Mouse (Mus musculus): ENCODE measurements around the gene Snrpb2.

Snrpb2 gene

DNA sequence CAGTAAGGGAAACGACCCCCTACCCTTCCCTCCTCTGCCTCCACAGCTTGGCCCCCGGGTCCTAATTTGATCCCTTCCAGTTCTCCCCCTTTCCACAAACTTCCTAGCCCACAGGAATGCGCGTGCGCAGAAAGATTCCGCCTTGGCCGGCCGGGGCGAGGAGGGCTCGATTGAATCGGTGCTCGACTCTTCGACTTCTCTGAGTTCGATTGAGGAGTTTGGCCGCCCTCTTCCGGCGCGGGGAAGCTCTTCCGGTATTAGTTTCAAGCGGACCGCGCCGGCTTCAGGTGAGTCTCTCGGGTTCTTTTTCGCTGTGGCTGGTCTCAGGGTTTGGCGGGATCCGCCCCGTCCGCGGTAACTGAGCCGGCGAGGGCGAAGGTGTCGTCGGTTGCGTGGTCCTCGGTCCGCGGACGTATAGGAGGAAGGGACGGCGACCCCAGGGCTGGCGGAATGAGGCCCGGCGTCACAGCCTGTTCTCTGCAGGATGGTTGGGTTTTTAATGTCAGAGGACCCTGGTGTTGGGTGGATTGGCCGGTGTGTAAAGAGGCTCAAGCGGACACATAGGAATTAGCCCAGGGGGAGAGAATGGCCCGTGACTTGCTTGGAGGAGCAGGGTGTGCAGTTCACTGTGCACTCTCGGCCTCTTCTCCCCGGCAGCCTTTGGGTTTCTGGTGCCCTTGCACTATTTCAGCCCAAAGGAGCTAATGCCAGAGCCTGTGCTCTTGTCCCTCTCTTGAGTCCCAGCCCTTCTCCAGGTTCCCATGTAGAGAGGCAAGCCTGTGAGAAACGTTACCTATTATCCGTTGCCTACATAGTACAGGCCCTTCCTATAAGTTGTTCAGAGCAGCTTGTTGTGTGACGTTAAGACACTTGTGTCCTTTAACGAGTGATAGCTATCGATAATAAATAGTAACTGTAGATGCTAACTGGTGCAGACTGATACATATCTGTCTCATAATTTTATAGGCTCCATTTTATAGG is at the start of gene Snrpb2:
Gene Snrpb2 (plus strand): TSS at position 228 of the 981 bp plus-strand sequence.
- peak; percentile 88 for DNase-seq (ENCODE audit: low read depth, low spot score)

DNA sequence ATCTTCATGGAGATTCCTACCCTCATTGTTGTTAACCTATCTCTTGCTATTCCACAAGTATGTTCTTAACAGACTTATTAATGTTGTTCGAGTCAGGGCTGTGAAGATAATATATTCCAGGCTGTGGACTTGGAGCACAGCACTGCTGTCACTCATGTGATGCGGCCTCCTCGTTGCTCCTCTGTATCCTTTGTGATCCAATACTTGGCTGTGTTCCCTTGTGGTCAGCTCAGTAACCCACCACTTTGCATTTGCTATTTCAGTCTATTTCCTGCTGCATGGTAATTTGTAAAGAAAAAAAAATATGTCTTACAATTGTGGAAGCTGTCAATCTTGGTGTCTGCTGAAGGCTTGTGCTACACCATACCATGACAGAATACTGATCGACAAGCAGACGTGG is 49.8 kb upstream of the Snrpb2 start:
- no peak for DNase-seq (ENCODE audit: low read depth, low spot score)

DNA sequence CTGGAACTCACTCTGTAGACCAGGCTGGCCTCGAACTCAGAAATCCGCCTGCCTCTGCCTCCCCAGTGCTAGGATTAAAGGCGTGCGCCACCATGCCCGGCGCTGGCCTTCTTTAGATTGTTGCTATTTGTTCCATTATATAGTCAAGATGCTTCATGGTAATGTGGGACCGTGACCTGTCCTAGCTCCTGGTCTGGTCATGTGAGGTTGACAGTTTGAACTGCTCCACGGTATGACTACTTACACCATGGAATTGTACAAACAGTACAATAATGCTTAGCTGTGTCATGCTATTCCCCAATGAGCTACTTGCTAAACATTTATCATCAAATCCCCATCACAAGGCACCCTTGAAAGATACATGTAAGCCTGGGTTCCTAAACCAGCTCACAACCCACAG is 44.8 kb upstream of the Snrpb2 start:
- DNase-seq (ENCODE audit: low read depth, low spot score), result no peak

DNA sequence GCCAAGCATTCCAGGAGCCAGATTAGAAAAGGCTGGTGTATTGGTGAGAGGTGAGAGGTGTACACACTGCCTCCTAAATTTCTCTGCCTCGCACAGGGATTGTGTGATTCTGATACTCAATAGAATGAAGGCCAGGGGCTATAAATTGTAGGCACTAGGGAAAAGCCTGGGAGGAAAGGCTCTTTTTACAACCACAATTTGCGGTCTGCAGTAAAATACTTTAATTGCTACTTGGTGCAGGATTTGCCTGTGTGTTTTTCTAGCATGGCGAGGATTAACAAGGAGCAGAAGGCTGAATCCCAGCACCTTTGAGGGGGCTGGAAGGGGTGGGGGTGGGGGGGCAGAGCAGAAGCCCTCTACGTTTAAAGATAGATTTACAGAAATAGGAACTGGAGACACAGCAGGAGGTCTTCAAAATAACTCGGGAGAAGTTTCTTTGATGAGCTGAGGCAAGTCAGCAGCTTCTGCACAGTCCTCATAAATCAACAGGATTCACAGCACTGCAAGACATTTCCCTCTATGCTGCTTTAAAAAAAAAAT is 44.2 kb upstream of the Snrpb2 start:
- no peak for DNase-seq (ENCODE audit: low read depth, low spot score)

DNA sequence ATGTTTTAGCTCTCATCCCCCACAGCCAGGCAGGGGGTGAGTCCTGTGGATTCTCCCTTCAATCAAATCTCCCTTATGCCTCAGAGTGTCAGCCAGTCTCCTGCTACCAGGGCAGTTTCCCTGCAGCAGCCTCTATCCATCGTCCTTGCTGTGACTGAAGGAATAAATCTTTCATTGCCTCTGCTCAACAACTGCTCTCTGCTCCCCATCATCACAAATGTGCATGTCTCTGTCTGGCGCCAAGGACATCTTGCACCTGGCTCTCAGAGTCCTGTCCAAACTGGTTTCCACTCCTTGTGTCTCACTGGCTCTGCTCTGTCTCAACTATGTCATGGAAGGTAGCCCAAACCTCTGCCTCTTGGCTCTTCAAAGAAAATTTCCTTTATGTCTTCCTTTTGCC is 43.1 kb upstream of the Snrpb2 start:
- no peak for DNase-seq (ENCODE audit: low read depth, low spot score)

DNA sequence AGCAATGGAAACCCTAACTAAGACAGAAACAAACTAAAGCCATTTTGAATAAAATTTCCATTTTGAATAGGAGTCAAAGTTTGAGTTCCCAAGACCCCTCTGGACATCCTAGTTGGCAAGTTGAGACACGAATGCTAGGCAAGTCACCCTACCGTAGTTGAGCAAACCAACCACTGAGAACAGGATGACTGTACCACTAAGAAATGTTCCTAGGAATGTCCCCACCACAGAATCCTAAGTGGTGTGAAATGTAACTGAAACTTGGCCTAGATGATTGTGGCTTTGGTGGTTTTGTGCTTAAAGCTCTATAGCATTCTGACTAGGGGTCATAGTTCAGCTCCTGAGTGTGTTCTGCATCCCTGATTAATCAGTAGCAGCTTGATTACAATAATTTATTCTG is 39.5 kb upstream of the Snrpb2 start:
- no peak for DNase-seq (ENCODE audit: low read depth, low spot score)

DNA sequence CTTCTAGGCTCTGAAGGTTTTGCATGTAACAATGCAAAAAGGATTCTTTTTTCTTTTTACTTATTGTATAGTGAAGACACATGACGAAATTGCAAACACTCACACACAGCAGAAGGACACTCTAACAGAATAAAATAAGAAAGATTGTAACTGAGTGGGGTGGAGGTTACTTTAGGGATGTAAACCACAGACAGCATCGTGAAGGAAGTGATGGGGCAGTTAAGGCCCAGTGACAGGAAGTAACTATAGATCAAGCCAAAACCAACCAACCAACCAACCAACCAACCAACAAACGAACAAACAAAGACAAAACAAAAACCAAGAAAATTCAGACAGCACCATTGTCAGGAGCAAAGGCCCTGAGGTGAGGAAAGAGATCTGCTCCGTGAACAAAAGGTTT is 38.6 kb upstream of the Snrpb2 start:
- DNase-seq (ENCODE audit: low read depth, low spot score), result no peak

DNA sequence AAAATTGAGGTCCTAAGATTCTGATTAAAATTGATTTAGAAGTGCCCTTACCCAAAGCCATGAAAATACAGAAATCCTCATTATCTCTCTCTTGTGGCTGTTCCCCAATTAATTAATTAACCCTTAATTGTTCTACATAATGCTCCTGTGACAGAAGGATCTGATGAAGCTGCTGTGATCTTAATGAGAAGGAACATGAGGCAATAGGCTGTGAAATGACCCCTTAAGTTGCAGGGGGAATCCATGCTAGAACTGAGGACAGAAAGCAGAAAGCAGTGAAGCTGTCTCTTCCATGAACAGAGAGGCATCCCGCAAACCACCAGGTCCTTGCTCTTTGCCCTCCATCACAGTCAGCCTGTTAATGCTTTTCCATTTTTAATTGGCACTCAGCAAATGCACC is 31.6 kb upstream of the Snrpb2 start:
- DNase-seq (ENCODE audit: low read depth, low spot score), result no peak

DNA sequence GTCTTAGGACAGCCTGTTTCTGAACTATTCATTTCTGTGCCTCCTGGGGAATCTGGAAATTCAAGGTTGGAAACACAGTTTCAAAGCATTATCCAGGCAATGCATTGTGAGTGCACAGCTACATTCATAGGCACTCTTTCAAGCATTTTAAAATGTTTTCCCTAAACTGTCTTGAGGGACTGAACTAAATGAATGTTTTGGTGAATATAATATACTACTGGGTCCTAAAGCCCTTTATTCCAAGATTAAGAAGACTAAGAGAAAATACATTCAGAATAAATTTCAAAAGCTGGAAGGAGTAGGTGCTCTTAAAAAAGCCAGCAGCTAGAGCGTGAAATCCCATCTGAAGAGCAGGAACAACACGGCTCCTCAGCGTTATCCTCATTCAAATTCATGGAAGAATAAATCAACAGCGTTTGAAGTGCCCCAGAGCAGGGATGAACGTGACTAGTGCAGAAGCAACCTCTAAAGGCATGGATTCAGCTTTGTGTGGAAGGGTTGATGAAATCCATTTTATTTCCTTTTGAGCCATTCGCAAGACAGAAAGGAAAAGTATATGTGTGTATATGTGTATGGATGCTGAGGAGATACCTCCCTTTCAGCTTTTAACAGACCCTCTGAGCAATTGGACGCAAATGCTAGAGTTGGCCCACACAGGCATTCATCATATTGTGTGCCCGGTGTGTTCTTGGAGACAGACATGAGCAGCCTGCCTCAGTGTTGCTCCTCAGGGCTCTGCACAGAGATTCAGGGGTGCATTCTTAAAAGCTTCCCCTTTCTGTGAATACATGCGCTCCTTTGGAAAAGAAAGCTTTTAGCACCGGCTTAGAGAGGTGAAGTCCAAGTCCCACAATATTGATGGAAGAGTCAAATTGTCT is 30.2 kb upstream of the Snrpb2 start:
- no peak for DNase-seq (ENCODE audit: low read depth, low spot score)

DNA sequence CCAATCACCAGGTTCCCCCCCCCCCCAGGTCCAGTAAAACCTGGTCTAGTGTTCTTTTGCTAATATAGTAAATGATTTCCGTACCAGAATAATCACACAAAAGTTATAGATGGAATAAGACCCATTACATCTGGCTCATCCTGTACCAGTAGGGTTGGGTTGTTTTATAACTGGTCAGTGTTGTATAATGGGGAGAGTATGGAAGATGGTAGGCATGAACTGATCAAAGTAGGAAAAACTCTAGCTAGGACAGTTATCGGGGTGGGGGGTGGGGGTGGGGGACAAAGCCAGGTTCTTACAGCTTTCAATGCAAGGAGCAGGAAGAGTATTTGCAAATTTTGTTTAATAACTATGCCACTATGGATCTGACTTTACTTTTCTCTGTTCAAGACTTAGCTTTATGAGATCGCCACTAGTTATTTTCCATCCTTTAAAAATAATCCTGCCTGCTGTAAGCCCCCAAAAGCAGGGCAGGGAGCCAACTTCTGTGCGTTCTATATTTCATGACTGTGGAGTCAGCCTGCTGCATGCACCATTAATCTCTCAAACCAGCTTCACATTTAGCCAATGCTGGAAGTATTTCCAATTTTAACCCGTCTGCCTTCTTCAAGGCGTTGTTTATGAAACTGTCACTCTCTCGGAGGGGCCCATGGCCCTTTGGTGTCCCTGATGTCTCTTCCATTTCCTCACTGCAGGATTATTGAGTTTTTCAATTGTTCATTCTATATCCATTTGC is 28.3 kb upstream of the Snrpb2 start:
- no peak for DNase-seq (ENCODE audit: low read depth, low spot score)

DNA sequence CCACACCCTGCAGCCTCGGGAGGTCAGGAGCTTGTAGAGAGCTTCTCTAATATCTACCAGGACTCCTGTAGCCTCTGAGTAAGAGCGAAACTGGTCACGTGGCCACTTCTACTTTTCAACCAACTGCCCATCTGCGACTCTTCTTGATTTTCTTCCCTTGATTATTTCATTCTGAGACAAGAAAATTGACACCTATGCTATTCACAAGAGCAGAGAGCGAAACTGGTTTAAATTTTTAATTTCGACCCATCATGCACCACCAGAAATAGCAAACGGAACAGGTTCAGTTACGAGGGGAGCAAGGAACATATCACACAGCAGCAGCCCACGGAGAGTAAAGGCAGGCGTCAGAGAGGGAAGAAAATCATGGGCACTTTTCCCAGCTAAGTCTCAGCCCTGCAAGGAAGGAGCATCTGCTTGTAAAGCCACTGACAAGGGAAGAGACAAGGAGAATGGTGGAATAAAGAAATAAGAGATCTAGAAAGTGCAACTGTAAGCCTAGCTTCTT is 27.7 kb upstream of the Snrpb2 start:
- no peak for DNase-seq (ENCODE audit: low read depth, low spot score)

DNA sequence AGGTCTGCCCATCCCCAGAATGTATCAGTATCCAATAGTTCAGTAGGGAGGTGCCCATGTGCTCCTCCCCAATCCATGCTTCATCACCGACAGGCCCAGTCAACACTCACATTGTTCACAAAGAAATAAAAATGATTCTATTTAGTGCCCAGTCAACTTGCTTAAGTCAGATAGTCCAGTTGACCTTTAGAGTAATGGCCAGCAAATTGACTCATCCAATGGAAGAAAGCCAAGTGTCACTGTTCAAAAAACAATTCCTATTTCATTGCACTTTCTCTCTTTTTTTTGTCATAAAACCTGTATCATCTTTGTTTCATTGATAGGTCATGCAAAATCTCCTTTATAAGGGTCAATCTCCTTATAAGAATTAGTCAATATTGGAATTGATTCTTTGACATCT is 21.2 kb upstream of the Snrpb2 start:
- no peak for DNase-seq (ENCODE audit: low read depth, low spot score)

DNA sequence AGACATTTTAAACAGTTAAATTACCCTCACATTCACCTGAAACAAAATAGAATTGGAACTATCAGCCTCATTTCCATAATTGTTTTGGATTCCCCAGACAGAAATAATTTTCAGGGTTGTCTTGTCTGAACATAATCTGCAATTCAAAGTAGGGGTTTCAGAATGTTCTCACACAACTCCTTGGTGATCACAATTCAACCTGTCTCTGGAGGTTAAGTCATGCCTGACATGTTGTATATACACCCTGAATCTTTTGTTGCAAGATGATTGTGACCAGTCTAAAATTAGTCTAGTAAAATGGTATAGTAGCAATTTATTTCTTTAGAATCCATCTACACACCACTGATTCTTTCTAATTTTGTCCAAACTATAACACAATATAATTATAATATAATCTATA is 7.6 kb upstream of the Snrpb2 start:
- no peak for DNase-seq (ENCODE audit: low read depth, low spot score)

DNA sequence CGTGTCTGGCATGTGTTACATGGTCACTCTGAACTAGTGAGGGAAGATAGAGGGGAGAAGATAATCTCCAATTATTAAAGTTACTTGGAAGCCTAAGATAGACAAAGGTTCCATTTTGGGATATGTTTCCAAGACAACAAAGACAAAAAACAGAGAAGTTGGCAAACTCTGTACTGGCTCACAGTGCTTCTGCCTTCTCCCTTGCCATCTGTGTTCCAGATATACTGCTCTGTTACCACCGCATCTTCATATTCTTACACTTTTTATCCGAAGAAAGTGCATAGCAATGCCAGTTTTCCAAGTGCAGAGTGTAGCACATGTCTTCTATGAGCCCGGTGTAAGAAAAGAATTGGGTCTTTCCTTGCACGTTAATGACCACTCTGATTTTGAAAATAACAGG is 6.1 kb upstream of the Snrpb2 start:
- no peak for DNase-seq (ENCODE audit: low read depth, low spot score)

DNA sequence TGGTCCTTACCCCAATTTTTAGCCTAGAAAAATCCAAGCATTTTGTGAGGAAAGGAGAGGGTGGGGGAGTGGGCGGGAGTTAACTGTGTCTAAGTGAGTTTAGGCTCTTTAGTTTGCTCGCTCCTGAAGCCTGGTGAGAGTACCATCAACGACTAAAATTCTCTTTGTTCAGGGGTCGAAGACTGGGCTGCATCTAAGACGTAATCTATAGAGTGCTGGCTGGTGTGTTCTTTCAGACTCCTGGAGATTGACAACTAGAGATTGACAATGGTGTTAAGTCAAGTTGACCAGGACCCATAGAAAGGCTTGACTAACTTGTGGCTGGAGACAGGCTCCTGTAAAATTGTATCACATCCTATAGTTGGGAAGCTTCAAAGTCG is 417 bp upstream of the Snrpb2 start:
- no peak for DNase-seq (ENCODE audit: low read depth, low spot score)

DNA sequence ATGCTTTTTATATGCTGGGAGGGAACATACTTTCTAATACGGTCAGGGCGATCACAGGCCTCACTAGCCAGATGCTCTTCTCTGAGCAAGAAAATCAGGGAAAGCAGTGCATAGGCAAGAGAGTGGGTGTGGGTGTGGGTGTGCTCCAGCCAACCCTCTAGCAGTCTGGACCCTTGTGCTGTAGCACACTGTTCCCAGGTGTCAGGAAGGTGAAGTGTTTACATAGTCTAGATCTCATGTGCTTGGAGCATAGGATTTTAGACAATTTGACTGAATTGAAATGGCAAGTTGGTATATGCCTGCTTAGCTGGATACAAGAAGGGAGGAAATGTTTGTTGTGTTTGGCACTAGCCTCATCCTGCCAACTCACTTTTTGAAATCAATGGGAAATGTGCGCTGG is 3.1 kb downstream of the Snrpb2 start:
- no peak for DNase-seq (ENCODE audit: low read depth, low spot score)

DNA sequence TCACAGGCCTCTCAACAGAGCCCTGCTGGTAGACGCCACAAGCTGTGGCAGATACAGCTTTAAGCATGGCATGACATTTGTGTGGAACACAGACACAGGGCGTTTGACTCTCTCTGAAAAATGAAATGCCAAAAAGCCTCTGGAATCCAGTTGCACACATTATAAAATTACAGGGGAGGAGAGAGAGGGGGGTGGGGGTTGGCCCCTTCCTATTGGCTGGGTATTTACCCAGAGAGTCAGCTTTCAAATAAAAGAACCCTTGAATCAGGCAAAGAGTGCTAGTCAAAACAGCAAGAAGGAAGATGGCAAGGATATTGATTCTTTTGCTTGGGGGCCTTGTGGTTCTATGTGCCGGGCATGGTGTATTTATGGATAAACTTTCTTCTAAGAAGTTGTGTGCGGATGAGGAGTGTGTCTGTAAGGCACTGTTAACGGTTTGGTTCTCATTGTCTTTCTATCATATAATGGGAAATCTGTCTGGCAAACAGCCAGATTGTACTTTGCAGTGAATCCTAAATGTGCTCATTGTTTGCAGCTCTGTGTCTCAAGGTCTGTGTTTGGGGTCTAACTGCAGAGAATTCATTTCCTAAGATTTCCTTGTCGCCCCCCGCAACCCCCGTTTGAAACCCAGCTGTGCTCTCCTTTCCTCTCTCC is 15.5 kb downstream of the Snrpb2 start, which contains the start of gene Otor:
Gene Otor (plus strand): TSS at position 276 of the 654 bp plus-strand sequence.
- no peak for DNase-seq (ENCODE audit: low read depth, low spot score)

DNA sequence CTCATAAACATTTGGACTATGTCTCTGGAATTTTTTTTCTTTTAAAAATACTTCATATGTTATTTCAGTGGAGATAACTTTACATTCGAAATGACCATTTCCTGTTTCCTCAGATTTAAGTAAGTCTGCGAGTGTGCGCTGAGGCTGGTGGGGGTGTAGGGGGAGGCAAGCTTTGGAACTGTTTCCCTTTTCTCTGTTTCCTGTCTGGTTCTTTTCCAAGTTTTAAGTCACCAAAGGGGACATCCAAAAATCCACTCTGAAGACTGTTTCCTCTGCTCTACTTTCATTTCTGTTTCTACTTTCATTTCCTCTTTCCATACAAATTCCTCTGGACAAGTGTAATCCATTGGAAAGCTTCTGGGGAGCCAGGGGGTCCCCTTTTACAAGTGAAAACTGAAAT is 18.9 kb downstream of the Snrpb2 start:
- DNase-seq (ENCODE audit: low read depth, low spot score), result no peak

DNA sequence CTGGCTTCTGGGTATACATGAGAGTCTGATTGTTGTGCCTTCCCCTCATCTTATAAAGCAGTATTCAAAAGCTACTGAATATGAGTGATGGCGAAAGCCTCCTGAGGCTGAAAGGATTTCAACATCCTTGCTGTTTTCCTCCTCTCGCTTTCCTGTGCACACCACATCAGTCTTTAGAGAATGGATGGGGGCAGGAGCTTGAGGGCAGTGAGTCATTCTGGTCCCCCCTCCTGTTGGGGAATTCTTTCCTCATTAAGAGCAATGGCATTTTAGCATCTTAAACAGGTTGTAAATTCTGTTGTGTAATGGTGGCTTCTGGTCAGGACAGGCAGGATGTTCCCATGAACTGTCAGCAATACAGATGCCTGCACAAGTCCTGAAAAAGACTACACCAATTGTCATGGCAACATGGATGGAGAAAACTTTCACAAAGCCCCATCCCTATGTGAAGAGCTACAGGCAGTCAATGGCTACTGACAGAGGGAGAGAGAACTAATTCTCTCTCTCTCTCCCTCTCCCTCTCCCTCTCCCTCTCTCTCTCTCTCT is 22.1 kb downstream of the Snrpb2 start:
- no peak for DNase-seq (ENCODE audit: low read depth, low spot score)

DNA sequence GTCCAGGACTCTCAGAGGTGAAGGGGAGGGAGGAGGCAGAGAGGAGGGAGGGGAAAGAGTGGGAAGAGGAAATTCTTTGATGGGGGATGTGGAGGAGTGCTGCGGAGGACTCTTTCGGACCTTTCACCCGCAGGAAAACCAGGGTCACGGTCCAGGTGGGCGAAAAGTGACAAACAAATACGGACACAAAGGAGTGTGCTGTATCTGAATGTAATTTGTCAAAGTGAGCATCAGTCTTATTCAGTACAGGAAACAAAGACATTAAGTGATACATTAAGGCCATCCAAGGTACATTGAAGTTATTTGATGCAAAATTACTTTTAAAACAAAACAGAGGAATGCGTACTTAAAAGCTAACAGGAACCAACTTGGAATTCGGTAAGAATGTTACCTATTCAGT is 27.0 kb downstream of the Snrpb2 start:
- no peak for DNase-seq (ENCODE audit: low read depth, low spot score)

DNA sequence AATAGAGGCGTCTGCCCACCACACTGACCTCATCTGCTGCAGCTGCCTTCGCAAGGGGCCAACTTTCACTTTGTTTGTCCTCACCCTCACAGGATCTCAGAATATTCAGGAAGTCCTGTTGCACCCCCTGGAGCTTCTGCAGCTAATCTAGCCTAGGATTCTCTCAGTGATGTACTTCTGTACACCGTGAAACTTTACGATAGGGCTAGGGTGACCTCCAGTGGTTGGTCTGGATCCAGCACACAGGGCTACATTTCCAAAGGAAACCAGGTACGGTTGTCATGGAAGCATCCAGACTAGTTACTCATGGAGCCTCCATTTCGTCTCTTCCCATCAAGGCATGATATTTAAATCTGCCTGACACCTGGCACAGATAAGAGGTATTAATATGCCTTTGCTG is 30.9 kb downstream of the Snrpb2 start:
- DNase-seq (ENCODE audit: low read depth, low spot score), result no peak

Data from CD4-positive helper T cell, adult 2 months (primary cell).